Mouse (Mus musculus): ENCODE measurements around the gene Sptssa.
A peak's percentile ranks its signal among the peaks of the same experiment; 100 is the strongest.
"Not testable (repeated sequence)": the region's sequence is repeated elsewhere in the genome, so short reads cannot be mapped to it uniquely, and the experiment has no call there.

The Sptssa gene

DNA sequence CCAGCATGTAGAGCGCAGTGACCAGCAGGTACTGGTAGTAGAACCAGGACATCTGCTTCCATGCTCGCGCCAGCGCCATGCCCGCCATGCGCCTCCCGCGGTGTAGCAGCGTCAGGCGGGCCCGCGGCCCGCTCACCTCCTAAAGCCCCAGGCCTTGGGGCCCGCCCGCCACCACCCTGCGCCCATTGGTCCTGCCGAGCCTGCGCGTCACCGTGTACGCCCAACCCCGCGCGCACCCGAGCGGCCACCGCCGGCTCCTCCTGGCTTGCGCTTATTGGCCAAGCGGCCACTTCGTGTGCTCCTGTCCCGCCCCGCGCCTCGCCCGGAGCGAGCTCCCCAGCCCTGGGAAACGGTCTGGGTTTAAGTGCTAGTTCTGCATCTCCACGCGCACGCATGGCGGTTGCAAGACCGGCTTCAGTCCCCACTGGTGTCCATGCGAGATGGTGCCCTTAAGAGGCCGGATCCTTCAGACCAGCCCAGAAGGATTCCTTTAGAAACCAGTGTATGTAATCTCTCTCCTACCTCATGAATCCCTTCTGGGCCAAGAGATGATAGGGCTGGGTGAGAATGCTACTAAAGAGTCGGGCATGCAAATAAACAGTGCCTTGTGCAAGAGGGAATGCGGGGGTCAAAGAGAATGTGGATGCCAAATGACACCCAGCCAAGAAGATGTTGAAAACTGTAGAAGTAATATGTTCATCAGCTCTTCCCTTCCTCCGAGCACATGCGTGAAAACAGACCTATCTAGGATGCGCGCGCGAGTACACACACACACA lies at the start of gene Sptssa:
Gene Sptssa (minus strand): TSS at position 178 of the 776 bp plus-strand sequence.
- DNase-seq, result peak; percentile 96

DNA sequence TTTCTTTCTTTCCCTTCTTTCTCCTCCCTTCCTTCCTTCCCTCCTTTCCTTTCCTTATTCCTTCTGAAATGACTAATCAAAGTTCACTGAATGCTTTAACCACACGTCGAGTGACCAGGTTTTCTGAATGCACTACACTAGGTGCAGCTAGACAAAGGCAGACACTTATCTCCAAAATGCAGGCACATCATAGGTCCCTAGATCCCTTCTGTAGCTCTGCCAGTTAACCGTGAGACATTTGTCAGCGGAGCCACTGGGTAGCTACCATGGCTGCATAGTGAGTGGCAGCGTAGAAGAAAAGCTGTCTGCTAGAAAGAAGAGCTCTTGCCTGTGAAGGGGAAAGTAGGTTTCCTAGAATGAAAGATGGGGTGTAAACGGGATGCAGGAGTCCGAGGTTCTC lies 43.0 kb upstream of the Sptssa start:
- no peak for DNase-seq

DNA sequence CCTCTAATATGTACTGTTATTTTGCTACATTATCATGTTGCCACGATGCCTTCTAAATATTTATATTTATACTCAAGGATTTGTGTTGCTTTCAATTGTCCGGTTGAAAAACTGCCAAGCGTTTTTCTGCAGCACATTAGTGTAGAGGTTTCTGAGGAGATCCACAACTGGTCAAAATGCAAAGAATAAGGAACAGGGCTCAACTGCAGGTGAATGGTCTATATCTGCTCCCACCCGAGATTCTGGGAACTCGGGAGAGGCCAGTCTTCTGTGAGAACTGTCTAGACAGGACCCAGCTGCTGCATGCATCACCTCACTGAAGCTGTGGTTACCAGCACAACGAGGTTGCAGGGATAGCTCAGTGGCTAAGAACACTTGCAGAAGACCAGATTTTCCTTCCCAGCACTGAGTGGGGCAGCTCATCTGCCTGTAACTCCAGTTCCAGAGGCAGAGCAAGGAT lies 41.4 kb upstream of the Sptssa start:
- no peak for DNase-seq

DNA sequence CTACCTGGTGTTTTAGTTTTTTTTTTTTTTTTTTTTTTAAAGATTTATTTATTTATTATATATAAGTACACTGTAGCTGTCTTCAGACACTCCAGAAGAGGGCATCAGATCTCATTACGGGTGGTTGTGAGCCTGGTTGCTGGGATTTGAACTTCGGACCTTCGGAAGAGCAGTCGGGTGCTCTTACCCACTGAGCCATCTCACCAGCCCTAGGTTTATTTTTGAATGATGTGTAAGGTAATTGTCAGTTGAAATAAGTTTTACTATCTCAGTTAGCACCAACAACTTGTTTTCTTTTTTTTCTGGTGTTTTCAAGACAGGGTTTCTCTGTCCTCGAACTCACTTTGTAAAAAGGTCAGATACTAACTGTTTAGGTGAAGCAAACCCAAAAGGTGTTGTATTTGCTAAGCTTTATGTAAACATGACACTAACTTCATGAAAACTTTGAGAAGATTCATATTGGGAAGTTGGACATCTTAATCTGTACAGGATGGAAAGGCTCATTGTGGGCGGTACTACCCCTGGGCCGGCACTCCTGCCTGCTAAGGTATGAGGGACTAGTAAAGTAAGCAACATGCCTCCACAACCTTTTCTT lies 40.7 kb upstream of the Sptssa start:
- peak; percentile 22 for DNase-seq

DNA sequence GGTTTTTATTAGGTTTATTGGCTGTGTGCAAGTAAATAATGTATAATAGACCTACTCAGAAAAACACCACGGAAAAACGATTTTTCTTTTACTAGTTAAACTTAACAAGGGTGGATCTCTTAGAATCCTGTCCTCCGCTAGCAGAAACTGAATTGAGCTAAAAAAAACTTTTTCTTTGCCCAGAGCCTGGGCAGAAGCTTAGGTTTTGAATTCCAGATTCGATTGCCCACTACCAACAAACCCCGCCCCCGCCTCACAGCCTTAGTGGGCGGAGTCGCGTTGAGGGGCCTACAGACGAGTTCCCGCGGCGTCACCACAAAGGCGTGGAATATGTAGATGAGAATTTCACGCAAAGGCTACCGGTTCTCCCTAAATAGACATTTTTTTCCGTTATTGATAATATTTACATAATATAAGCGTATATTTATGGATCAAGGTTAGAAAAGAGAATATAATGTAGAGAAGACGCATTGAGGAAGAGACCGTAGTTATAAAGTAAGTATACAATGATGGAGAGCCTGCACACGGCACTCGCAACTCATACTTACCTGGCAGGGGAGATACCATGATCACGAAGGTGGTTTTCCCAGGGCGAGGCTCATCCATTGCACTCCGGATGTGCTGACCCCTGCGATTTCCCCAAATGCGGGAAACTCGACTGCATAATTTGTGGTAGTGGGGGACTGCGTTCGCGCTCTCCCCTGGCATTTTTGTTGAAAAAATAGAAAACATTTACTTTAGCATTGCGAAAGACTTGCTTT lies 40.0 kb upstream of the Sptssa start:
- peak; percentile 94 for DNase-seq

GRCm38 (mm10) chr12:54695511-54696241 lies 39.3 kb upstream of the Sptssa start, which contains the start of gene Eapp:
TSS of gene Eapp (minus strand) at chr12:54695897.
- peak; percentile 96 for DNase-seq

DNA sequence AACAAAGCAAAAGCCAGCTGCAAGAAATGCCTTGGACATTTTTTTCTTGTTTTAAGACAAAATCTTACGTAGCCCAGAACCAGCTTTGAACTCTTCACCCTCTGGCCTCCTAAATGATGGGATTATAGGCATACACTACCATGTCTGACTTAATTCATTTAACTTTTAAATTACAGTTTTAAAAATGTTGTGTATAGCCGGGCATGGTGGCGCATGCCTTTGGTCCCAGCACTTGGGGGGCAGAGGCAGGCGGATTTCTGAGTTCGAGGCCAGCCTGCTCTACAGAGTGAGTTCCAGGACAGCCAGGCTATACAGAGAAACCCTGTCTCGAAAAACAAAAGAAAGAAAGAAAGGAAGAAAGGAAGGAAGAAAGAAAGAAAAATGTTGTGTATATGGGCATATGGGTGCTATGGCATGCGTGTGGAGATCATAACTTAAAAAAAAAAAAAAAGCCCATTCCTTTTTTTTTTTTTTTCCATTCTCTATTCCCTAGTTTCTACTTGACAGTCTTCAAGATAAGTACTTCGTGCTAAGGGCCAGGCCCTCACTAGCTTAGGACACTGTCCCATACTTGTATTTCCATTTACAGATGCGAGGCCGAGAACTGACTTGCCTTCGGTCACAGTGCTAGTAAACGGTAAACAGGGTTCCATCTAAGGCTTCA lies 38.6 kb upstream of the Sptssa start:
- no peak for DNase-seq

- DNase-seq, result no peak
Measured at GRCm38 (mm10) chr12:54689082-54689481, 32.7 kb upstream of the Sptssa start.

- DNase-seq, result no peak
Measured at GRCm38 (mm10) chr12:54683182-54683581, 26.8 kb upstream of the Sptssa start.

DNA sequence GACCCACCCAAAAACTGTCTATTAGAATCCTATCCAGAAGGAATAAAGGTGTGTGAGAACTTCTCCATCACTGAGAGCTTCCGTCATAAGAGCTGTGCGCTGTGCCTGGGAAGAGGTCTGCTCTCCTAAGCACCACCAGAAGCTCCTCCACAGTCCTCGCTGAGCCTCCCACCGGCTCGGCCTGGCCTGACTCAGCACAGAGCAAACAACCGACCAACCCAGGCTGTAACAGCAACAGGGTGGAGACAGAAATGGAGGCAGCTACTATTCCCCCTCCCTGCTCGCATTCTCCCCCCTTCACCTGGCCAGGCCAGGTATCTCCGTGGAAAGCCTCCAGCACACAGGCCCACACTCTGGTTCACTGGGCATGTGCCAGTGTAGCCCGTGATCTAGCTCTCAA lies 20.3 kb upstream of the Sptssa start:
- DNase-seq, result no peak

GRCm38 (mm10) chr12:54675396-54675795 lies 19.0 kb upstream of the Sptssa start:
- DNase-seq, result no peak

- DNase-seq, result no peak
Measured at GRCm38 (mm10) chr12:54671262-54671661, 14.9 kb upstream of the Sptssa start.

- no peak for DNase-seq
Measured at GRCm38 (mm10) chr12:54668141-54668540, 11.8 kb upstream of the Sptssa start.

- DNase-seq, result no peak
Measured at GRCm38 (mm10) chr12:54665526-54665925, 9.2 kb upstream of the Sptssa start.

DNA sequence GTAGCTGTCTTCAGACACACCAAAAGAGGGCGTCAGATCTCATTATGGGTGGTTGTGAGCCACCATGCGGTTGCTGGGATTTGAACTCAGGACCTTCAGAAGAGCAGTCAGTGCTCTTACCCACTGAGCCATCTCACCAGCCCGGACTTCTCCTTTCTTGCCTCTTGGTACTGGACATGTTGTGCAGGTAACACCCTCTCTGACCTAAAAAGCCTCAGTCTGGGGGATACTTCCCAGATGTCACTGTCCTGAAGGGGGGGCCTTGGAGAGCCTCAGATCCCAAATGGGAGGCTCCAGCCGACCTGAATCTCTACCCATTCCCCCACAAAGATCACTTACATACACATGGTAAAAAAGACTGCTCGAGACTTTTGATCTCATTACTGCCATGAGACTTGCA lies 5.1 kb upstream of the Sptssa start:
- DNase-seq, result not testable (repeated sequence)

DNA sequence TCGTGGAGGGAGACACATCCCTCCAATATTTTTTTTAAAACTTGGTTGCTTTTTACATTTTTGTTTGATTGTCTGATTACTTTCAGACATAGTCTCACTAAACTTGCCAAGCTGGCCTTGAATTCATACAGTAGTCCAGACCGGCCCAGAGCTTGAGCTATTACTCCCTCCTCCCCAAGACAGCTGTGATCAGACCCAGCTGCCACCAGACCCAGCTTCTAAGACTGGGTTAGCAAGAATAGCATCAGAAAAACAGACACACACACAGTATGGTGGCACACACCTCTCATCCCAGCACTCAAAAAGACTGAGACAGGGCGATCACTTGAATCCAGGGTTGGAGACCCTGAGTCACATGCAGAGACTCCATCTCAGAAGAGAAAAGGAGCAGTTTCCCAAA lies 3.5 kb upstream of the Sptssa start:
- no peak for DNase-seq

GRCm38 (mm10) chr12:54658425-54659092 lies 2.2 kb upstream of the Sptssa start:
- DNase-seq, result no peak

GRCm38 (mm10) chr12:54657951-54658350 lies 1.6 kb upstream of the Sptssa start:
- no peak for DNase-seq

DNA sequence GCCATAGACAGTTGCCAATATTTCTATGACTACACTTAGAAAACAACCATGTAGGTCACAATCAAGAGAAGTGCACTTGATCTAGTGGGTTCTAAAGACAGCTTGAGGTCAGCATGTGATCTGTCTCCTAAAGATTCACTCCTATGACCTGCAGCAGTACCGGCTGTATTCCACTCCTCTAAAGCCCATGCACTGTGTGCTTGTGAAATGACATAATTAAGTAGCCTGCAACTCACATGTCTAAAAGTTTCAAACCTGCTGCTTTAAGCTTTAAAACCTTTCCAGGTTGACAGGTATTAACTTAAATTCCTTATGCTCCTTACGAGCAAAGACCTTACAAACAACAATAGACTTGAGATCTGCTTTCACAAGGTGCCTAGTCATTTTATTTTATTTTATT lies 853 bp upstream of the Sptssa start:
- DNase-seq, result no peak

DNA sequence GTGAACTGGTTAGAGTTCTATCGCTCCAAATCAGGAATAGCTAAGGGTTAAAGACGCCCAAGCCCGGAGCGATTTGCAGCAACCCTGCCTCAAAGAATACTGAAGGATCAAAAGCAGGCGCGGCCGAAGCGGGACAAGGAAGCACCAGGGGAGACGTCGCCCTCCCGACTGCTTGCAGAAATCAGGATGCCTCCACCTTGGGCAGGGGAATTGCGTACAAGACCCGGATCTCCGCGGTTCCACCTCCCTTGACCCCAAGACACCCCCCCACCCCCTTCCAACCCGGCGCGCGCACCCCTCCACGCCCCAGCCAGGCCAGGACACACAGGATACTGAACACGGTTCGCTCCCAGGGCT lies 356 bp downstream of the Sptssa start:
- DNase-seq, result no peak

- DNase-seq, result no peak
Measured at GRCm38 (mm10) chr12:54655292-54656038, 908 bp downstream of the Sptssa start.
